Mouse (Mus musculus): ENCODE results near the gene Slc27a2. TPM values are rescaled to one million over a fixed set of nuclear protein-coding genes. Genes with fewer than 3 reads are reported as not detected.

Gene Slc27a2
- total RNA-seq, 2 experiments from 2014 or later = 15.3 to 15.9 TPM

DNA sequence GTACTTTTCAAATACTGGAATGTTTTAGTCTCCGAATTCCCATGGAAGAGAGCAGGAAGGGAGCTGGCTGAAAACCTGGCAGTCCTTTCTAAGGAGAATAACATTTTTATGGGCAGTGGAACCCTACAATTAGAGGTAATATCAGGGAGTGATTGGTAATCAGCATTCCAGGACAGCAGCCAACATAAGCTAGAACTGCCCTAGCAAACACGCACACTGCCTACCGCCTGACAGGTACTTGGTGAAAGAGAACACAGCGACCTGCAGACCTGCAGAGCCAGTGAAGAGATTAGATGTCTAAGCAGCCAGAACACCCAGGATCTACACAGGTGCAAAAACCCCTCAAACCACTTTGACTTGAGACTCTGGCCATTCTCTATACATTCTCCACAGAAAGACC, 20.5 kb downstream of the Slc27a2 start:
- no peak for TF ChIP-seq CTCF (conservative IDR thresholded peaks at IDR 0.05)
- Histone ChIP-seq H3K4me3 (no peak overlapping the region), H3K27ac (no peak overlapping the region)
- no peak for DNase-seq (ENCODE audit: low spot score in 2 of 2)

GRCm38 (mm10) chr2:126575391-126576176, 23.4 kb downstream of the Slc27a2 start:
- no peak for DNase-seq (ENCODE audit: low spot score in 2 of 2)
- H3K27ac ChIP-seq = no peak overlapping the region
- H3K4me3 ChIP-seq = no peak overlapping the region
- TF ChIP-seq CTCF (conservative IDR thresholded peaks at IDR 0.05) = 0 out of 2 replicates have a peak, but pooled peaks have one; percentile 12

DNA sequence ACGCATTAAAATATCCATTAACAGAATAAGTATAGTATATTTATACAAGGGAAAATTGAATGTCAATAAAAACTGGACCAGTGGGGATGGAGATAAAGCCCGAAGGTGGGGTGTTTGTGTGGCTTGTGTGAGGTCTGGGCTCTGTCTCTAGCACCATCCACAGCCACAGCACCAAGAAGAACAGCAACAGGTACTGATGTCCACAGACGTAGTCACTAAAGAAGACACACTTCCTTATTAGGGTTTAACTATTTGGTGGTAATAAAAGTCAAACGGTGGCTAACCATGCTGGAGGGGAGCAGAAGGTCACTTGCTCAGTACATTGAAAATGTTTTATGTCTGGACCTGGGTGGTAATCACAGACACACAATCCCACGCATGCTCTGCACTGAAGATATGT, 25.2 kb downstream of the Slc27a2 start:
- TF ChIP-seq CTCF (conservative IDR thresholded peaks at IDR 0.05) = no peak
- Histone ChIP-seq H3K27ac (no peak overlapping the region), H3K4me3 (no peak overlapping the region)
- DNase-seq (ENCODE audit: low spot score in 2 of 2) = no peak

- DNase-seq (ENCODE audit: low spot score in 2 of 2) = no peak
- no peak overlapping the region for H3K4me3 ChIP-seq
- no peak overlapping the region for H3K27ac ChIP-seq
- TF ChIP-seq CTCF (conservative IDR thresholded peaks at IDR 0.05) = no peak
Observed at GRCm38 (mm10) chr2:126579282-126579681, 27.1 kb downstream of the Slc27a2 start.

GRCm38 (mm10) chr2:126583960-126584359, 31.8 kb downstream of the Slc27a2 start:
- DNase-seq (ENCODE audit: low spot score in 2 of 2) = no peak
- no peak for TF ChIP-seq CTCF (conservative IDR thresholded peaks at IDR 0.05)
- Histone ChIP-seq H3K4me3 (no peak overlapping the region), H3K27ac (no peak overlapping the region)

DNA sequence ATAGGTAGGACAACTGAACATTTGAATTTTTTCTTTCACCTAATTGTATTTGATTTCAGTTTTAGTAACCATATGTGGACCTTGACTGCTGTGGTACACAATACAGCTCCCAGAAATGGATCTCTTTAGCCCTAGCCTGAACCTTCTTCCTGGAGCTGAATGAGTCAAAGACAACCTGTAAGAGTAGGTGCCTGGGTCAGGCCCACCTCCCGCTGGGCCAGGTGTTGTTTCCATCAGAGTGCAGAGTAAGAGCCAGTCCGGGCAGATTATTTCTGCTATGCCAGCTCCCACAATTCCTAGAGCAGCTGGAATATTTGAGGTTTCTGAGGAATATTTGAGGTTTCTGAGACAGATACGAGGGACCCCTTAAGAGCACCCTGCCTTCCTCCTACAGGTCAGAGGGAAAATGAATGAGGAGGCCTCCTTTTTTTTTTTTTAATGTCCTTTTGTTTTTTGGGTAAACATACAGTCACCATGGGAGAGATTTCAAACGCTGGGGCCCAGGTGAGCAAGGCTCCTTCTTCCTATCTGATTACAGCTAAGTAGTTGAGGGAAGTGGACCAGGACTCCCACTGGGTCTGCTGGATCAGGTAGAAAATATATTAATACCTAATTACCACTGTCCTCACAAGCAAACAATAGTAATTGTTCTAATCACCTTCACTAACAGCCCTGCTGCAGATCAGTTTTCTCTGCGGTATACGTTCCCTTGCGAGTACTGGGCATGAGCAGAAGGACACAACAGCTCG, 32.6 kb downstream of the Slc27a2 start:
- H3K27ac ChIP-seq = no peak overlapping the region
- no peak for DNase-seq (ENCODE audit: low spot score in 2 of 2)
- no peak overlapping the region for H3K4me3 ChIP-seq
- TF ChIP-seq CTCF (conservative IDR thresholded peaks at IDR 0.05) = no peak

DNA sequence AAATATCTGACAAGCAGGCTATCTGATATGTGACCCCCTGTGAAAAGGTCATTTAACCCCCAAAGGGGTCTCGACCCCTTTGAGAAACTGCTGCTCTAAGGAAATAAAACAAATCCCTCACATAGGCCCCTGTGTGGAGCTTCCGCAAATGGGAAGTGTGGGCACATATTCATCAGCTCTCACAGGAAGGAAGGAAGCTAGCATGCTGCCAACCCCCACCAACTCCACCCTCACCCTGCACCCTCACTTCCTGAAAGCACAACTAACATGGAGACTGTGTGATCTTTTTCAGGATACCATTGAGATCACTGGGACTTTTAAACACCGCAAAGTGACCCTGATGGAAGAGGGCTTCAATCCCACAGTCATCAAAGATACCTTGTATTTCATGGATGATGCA, 35.3 kb downstream of the Slc27a2 start:
- H3K27ac ChIP-seq = no peak overlapping the region

DNA sequence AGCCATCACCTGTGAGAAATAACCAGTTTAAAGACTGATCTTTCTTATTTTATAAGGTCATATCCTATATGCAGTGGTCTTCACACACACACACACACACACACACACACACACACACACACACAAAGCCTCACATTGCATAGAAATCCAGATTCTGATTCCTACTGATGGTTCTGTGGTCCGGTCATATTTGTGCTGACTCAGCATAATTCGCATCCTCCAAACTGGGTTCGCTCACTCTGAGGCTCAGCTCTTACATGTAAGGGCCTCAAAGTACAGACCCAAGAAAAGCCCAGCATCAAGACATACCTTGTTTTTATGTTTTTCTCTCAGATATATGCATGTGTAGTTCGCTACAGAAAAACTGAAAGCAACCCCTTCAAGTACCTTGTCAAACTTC, 39.1 kb downstream of the Slc27a2 start:
- H3K4me3 ChIP-seq = no peak overlapping the region
- no peak for DNase-seq (ENCODE audit: low spot score in 2 of 2)
- TF ChIP-seq CTCF (conservative IDR thresholded peaks at IDR 0.05) = no peak
- H3K27ac ChIP-seq = no peak overlapping the region

More for the DNA sequence above, 35.3 kb downstream of the Slc27a2 start:
- TF ChIP-seq CTCF (conservative IDR thresholded peaks at IDR 0.05) = no peak
- DNase-seq (ENCODE audit: low spot score in 2 of 2) = no peak
- no peak overlapping the region for H3K4me3 ChIP-seq

DNA sequence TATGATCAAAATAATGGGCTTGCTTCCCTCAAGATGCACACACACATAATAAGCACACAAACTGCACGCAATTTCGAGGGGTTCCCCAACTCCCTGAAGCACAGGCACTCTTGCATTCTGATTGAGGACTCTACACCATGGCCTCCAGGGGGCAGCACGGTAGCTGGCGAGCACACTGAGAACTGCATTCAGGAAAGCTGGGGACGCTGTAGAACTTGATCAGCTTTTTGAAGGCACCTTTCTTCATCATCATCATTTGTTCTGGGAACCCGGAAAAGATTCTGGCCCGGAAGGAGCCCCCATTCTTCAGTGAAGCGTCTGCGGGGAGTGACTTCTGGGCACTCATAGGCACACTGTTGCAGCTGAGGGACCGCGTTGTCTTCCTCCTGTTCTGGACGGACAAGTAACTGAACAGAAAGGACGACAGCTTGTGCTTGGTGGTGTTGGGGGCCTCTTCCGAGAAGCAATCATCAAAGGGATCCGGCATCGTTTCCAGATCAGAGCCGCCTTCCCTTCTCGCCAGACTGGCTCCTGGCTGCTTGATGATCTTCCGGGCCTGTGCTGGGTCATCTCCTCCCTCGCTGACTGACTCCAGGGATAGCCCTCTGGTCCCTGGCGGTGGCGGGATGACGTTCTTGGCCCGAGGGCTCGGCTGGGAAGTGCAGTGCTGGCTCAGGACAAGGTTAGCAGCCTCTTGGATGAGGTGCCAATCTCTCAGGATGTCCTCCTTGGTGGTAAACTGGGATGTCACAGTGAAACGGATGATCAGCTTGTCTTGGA, 41.8 kb downstream of the Slc27a2 start:
- peak; percentile 47 to 80 for DNase-seq (ENCODE audit: low spot score in 2 of 2)
- Histone ChIP-seq H3K4me3 (peak overlapping the region; percentile 43), H3K27ac (peak overlapping the region; percentile 48; the same call in 1 of the 2 replicates)
- TF ChIP-seq CTCF (conservative IDR thresholded peaks at IDR 0.05) = peak; percentile 91

DNA sequence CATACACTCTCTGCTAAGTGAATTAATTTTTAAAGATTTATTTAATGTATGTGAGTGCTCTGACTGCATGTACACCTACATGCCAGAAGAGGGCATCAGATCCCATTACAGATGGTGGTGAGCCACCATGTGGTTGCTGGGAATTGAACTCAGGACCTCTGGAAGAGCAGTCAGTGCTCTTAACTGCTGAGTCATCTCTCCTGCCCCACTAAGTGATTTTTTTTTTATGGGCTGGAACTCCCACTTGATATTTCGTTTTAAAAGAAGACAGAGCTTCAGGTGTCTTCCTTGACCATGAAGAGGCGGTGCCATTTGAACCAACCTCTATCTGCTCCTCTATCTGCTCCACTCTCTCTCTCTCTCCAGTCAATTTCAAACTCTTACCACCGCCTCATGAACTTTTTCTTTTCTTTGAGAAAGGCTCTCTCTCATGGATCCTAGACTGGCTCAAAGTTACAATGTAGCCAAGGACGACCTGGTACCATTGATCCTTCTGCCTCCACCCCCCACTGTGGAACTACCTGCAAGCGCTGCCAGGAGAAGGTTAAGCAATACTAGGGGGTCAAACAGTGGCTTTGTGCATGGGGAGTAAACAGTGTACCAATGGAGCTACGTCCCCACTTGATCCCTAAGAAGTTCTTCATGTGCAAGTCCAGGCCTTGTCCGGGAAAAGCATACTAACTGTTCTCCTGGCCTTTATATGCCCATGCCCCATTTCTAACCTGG, 44.3 kb downstream of the Slc27a2 start:
- peak; percentile 43 for TF ChIP-seq CTCF (conservative IDR thresholded peaks at IDR 0.05)
- Histone ChIP-seq H3K4me3 (no peak overlapping the region), H3K27ac (no peak overlapping the region)
- no peak for DNase-seq (ENCODE audit: low spot score in 2 of 2)

- peak in 1 of 2 experiments; percentile 15 for DNase-seq (ENCODE audit: low spot score in 2 of 2)
- Histone ChIP-seq H3K4me3 (no peak overlapping the region), H3K27ac (peak overlapping the region; percentile 64)
- no peak for TF ChIP-seq CTCF (conservative IDR thresholded peaks at IDR 0.05)
Observed at GRCm38 (mm10) chr2:126597279-126598241, 45.4 kb downstream of the Slc27a2 start.
